Mouse (Mus musculus): ENCODE data around the gene Syf2.

Gene Syf2

GRCm38 (mm10) chr4:134975929-134976308, 45.2 kb downstream of the Syf2 start:
- no peak for DNase-seq

- no peak for DNase-seq
These were observed 48.2 kb downstream of the Syf2 start for GRCm38 (mm10) chr4:134978930-134979329.

- DNase-seq: no peak
These were observed 51.3 kb downstream of the Syf2 start for GRCm38 (mm10) chr4:134981959-134982431.

- no peak for DNase-seq
These were observed 52.4 kb downstream of the Syf2 start for GRCm38 (mm10) chr4:134983136-134983535.

GRCm38 (mm10) chr4:134984555-134984954, 53.9 kb downstream of the Syf2 start:
- peak in 1 of 2 experiments; percentile 63 for DNase-seq

GRCm38 (mm10) chr4:134985626-134986335, 55.1 kb downstream of the Syf2 start:
- DNase-seq: peak; percentile 66 to 68

GRCm38 (mm10) chr4:134986336-134986635, 55.6 kb downstream of the Syf2 start:
- DNase-seq: peak; percentile 43 to 52

GRCm38 (mm10) chr4:134986963-134987362, 56.3 kb downstream of the Syf2 start:
- DNase-seq: no peak

Measured in cerebellum, postnatal 14 days (tissue).